10 mouse cellular contexts compared by ENCODE assay signal in the genomic region with DNA sequence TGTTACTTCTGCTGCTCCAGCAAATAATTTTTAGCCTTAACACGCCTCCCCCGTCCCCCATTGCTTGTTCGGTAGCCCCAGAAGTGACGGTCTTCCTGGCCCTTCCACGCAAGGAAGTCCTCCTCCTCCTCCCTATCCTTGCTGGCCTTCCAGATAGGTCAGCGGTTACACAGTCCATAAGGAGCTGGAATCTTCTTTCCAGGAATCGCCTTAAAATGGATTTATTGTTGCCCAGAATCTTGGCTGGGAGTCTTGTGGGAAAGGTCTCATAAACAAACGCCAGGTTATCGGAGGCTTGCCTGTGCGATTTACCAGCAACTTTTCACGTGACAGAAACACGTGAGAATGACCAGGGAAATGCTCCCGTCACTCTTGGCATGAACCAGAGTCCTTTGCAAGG.
A peak's percentile ranks its signal among the peaks of the same experiment; 100 is the strongest.
DNase-seq lines count a peak whose midpoint lies in the region; ATAC-seq lines count a peak whose summit lies in the region.
"Had no signal": no experiment of that assay in that cellular context is flagged by ENCODE, and none has a peak within 500 bp of the region (broad histone marks: within the 10 kb centered on the region; RNA-seq: fewer than 3 reads in every experiment).

No protein-coding gene starts in this region.

- H3K4me3 ChIP-seq in forebrain, embryonic 11.5 days (ENCODE audit: low read depth, low read length), result no peak overlapping the region
- H3K4me3 ChIP-seq: embryonic facial prominence, embryonic 13.5 days; liver, embryonic 15.5 days had no signal

- DNase-seq in adrenal gland, adult 2 months, result peak; percentile 43
- DNase-seq in adrenal gland, postnatal 4 days (ENCODE audit: low spot score in 2 of 2), result no peak
- peak; percentile 33 for DNase-seq in adrenal gland, adult 8-10 months
- DNase-seq in heart, postnatal 25 days (ENCODE audit: low spot score), result peak; percentile 64
- peak; percentile 62 to 72 for DNase-seq in lung, adult 18-20 months
- no peak for DNase-seq in thymus, adult 18-20 months
- DNase-seq in forebrain, embryonic 11.5 days (ENCODE audit: low spot score), result no peak
- DNase-seq in spleen, postnatal 10 days (ENCODE audit: low spot score in 2 of 2), result no peak

- no peak overlapping the region for H3K27ac ChIP-seq in forebrain, embryonic 11.5 days (ENCODE audit: low read depth, low read length)
- H3K27ac ChIP-seq: embryonic facial prominence, embryonic 13.5 days; liver, embryonic 15.5 days had no signal

- no peak for ATAC-seq in forebrain, embryonic 11.5 days (replicated peaks; ENCODE audit: low FRiP score)

- no peak overlapping the region for H3K4me2 ChIP-seq in forebrain, embryonic 11.5 days (ENCODE audit: low read depth, low read length, severe bottlenecking)
- H3K4me2 ChIP-seq: embryonic facial prominence, embryonic 13.5 days; liver, embryonic 15.5 days had no signal

- H3K9ac ChIP-seq in forebrain, embryonic 11.5 days (ENCODE audit: low read length), result no peak overlapping the region
- H3K9ac ChIP-seq: embryonic facial prominence, embryonic 13.5 days; liver, embryonic 15.5 days had no signal

- no peaks in the 10 kb centered on the region for H3K36me3 ChIP-seq in forebrain, embryonic 11.5 days (ENCODE audit: control insufficient read depth, insufficient read depth, low read length)
- H3K36me3 ChIP-seq: embryonic facial prominence, embryonic 13.5 days; liver, embryonic 15.5 days had no signal

- peaks cover 3% of the 10 kb centered on the region; the same call in 1 of the 2 replicates for H3K9me3 ChIP-seq in forebrain, embryonic 11.5 days (ENCODE audit: control insufficient read depth, low read length)

- H3K4me1 ChIP-seq in forebrain, embryonic 11.5 days (replicated peaks; ENCODE audit: control insufficient read depth, insufficient read depth, low read length), result no peaks in the 10 kb centered on the region
- H3K4me1 ChIP-seq: embryonic facial prominence, embryonic 13.5 days; liver, embryonic 15.5 days had no signal

- intact Hi-C loops in heart, postnatal 25 days (cut with DNase I), result loop anchor here (1.0 to 5.0 kb wide), 3 partner anchors 17 to 98 kb away; no protein-coding TSS in a partner anchor

- no peaks in the 10 kb centered on the region for H3K27me3 ChIP-seq in forebrain, embryonic 11.5 days (ENCODE audit: control insufficient read depth, insufficient read depth, low read length)
- H3K27me3 ChIP-seq: embryonic facial prominence, embryonic 13.5 days; liver, embryonic 15.5 days had no signal

- 93% methylated on average over 13 of the region's 13 CpGs for WGBS in forebrain, embryonic 11.5 days

Comparison
In these comparisons a context has a peak if more than half of its experiments do, and no peak if none do; other contexts are left out.
1. DNase-seq: peak in adrenal gland, adult 2 months (single experiment), adrenal gland, adult 8-10 months (single experiment), heart, postnatal 25 days (single experiment) and lung, adult 18-20 months (2 of 2); none in adrenal gland, postnatal 4 days (0 of 2), thymus, adult 18-20 months (0 of 2), forebrain, embryonic 11.5 days (single experiment) and spleen, postnatal 10 days (0 of 2).